Mouse (Mus musculus) CD4-positive helper T cell, adult 2 months (primary cell): ENCODE measurements around the gene Elk3.

Source experiments
- DNase-seq: peaks from one replicate; pipeline ENCODE4 v3.0.0-alpha.2; 2012; ENCODE audit warnings: low read depth, missing footprints, low spot score

Elk3 gene

DNA sequence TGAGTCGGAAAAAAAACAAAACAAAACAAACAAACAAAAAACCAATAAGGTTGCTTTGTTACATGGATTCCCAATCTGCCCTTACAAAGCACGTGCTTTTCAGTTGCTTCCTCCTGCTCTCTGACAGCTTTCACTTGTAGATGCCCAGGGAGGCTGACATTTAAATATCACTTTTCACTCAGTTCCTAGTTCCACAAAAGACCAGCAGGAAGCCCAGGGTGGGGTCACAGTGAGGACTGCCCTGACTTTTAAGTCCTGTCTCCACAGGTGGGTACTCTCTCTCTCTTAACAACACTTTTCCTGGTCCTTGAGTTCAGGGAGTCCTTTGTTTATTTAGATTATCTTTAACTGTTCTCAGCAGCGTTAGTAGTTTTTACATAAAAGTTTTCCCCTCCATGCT is 68.7 kb downstream of the Elk3 start:
- DNase-seq = no peak

GRCm38 (mm10) chr10:93239201-93239806 is 71.6 kb downstream of the Elk3 start:
- DNase-seq = no peak

- no peak for DNase-seq
Observed at GRCm38 (mm10) chr10:93234692-93235091, 76.2 kb downstream of the Elk3 start.

DNA sequence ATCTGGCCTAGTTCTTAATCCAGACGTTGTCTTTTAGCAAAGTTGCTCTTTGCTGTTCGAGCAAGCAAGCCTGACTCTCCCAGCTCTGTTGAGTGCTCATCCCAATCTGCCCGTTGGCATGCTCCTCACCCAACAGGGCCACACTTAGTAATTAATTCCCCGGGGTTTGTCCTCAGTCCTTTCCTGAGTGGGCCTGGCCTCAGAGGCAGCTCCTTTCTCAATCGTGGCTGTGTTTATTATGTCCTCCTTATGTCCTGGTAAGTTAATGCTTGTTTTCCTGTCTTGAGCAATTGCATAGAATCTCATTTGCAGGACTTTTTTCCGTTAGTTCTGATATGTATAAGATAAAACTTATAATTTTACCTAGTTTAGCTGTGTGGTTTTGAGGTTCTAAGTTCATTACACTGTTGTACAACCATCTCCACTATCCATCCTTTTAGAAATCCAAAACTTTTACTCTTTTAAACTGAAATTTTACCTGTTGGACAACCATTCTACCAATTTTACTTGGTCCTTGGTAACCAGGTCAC is 77.2 kb downstream of the Elk3 start:
- DNase-seq = no peak

DNA sequence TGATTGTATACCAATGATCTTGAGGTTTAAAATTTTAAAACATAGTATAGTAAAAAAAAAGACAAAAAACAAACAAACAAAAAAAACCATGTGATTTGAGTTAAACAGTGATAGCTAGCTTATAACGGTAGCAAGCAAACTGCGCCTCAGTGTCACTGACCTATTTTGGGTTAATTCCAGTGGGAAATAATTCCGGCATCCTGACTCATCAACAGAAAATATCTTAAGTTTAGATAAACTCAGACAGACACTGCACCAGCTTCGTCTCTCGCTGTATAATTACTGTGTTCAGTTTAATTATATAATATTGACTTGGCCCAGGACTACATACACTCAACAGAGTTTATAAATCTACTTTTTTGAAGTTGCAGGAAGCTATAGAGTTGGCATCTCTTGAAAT is 79.0 kb downstream of the Elk3 start:
- DNase-seq = no peak

DNA sequence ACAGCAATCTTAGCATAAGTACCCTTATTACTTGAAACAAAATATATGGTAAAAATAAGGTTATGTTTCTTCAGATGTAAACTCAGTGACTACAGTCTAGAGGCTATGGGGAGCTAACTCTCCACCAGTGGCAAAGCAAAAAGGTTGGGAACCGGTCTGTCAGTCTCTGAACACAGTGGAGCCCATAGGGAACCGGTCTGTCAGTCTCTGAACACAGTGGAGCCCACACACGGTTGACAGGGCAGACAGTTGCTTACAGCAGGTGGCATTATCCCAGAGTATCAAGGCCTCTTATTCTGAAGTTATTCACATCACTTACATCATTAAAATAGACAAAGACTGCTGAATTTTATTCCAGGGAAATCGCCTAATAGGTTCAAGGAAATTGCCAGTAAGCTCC is 79.4 kb downstream of the Elk3 start:
- DNase-seq = no peak

GRCm38 (mm10) chr10:93228401-93229007 is 82.4 kb downstream of the Elk3 start:
- DNase-seq = peak; percentile 64

DNA sequence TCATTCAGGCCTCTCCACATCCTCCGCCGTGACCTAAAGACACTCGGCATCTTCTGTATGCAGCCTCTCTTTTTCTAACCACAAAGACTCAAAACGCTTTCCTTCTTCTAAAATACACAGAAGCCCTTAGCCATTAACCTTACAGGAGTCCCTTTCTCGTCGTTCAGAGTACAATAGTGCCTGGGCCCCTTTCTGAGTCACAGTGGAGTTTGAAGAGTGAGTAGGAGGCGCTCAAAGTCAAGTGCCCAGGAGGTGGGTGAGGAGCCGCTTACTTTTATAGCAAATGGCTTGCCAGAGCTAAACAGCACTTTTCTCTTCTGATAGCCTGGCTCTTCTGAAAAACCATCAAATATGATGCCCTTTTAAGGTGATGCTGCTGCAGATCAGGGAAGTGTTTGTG is 83.0 kb downstream of the Elk3 start:
- peak; percentile 77 for DNase-seq

DNA sequence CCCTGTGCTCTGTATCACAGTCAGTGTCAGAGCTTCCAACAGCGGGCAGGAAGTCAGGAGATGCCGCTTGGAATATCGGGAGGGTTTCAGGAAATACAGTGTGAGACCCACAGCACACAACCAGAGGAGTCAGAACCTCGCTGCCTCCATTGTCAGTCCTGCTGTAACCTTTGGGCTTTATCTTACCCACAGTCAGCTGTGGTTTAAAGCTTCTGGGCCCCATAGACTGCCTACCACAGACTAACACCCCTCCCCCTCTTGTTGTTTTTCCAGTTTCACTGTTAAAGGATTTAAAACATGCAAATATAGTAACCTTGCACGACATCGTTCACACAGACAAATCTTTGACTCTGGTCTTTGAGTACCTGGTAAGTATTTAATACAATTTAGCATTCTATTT is 85.2 kb downstream of the Elk3 start:
- DNase-seq = peak; percentile 74

DNA sequence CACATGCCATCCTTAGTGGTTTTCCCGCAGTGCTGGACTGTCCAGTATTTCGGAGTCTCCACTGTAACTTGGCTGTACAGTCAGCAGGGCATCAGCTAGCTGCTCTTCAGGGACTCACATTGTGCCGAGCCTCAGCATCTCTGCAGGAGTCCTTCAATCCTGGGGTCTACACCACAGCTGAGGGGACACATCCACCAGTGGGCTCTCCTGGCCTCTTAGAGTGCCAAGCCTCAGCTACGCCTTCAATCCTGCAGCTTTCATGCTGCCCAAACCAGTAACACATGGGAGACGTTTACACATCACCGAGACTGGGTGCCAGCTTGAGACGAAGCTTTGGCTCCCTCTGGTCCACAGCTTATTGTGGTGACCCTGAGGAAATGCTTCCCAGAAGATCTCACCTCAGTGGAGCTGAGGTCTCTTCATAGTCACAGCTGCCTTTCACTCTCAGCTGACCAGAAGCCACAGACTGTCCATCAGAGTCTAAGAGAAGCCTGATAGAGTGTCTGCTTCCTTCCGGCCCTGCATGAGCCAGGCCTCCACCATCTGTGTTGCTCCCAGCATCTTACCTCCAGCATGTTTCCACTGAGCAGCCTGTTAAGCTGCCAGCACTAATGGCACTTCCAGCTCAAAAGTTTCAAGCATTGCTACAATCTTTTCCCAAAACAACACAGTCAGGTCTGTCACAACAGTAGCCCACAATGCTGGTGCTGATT is 95.7 kb downstream of the Elk3 start:
- DNase-seq = no peak

DNA sequence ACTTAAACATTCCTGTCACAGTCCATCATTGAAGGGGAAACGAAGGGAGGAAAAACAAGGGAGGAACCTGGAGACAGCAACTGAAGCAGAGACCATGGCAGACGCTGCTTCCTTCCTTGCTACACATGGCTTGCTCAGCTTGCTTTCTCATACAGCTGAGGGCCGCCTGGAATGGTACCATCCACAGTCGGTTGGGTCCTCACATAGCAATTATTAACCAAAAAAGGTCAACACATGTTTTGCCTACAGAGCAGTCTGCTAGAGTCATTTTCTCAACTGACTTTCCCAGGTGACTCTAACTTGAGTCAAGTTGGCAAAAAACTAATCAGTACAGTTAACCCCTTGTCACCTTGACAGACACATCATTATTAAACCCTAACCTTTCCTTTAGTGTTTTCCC is 96.7 kb downstream of the Elk3 start:
- DNase-seq = no peak

GRCm38 (mm10) chr10:93213339-93213738 is 97.6 kb downstream of the Elk3 start:
- DNase-seq = no peak

- DNase-seq = no peak
Observed at GRCm38 (mm10) chr10:93212699-93213098, 98.2 kb downstream of the Elk3 start.

DNA sequence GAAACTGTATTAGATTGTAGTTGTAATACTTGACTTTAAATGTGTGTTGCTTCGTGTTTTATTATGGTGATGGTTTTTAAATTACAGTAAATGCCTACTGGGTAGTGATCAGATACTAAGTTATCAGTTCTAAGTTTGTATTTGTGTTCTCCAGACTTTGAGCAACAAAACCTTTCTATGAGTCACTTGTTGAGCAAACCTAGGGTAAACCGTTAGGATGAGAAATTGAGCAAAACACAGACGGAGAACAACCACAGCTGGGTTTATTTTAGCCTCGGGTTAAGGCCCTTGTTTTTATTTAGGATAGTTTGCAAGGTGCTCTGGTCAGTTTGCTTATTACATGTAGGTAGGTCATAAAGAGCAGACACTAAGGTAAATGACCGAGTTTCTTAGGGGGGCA is 103.8 kb downstream of the Elk3 start:
- DNase-seq = no peak

- no peak for DNase-seq
Observed at GRCm38 (mm10) chr10:93205287-93205956, 105.5 kb downstream of the Elk3 start.

DNA sequence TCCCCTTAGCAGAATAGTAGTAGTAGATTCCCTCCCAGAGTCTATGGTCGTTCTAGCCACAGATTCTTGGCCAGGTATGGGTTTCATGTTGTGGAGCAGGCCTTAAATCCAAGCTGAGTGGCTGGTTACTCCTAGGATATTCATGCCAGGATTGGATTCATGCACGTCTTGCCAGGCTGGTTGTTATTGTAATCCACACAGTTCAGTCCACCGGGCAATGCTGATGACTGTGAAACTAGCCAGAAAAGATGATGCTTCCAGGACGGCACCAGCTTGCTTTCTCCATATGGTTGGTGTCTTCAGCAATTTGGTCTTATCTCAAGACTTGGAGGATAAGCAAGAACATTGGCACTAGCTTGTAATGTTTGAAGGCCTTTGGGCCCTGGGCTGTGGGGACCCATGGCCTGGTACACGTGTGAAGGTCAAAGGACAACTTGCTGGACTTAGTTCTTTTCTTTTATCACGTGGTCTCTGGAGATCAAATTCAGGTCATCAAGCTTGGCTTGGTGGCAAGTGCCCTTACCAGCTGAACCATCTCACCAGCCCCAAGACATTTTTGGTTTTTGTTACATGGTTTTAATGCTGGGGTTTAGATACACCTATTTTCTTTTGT is 109.0 kb downstream of the Elk3 start:
- DNase-seq = no peak

DNA sequence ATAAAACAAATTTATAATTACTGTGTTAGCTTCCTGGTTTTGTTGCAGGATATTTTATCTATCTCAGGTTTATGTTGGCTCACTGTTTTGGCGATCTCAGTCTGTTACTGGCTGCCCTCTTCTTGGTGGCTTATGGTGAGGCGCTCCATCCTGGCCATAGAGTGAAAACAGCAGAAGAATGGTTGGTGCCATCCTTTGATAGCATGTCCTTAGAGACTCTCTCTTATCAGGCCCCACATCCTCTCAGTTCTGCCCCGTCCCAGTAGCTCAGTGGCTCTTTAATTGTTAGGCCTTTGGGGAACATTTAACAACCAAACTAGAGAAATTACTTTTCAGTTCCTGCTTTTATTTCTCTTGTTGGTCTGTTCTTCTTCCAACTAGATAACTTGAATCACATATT is 112.0 kb downstream of the Elk3 start:
- no peak for DNase-seq
